In the genomic region with DNA sequence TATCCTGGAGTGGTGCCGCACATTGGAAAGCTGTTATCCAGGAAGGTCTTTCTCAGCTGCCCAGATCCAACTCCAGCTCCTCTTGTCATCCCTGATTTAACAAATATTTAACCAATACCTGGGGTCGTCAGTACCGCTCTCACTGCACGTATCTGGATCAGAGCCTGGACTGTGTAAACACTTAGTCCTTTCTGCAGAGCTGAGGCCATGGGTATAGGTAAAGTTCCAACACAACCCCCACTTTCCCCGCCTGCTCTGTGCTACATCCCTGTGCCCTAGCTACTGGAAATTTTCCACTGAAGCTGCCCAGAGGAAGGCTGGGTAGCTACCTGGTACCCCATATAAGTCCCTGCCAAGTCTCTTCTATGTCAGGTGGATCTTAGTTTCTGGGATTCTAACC, we compare ENCODE assay signal across 21 mouse cellular contexts. TPM values are rescaled to one million over a fixed set of nuclear protein-coding genes. Genes with fewer than 3 reads are reported as not detected.
"Had no signal": no experiment of that assay in that cellular context is flagged by ENCODE, and none has a peak within 500 bp of the region (broad histone marks: within the 10 kb centered on the region; RNA-seq: fewer than 3 reads in every experiment).

No protein-coding gene starts in this region.

- H3K4me3 ChIP-seq: kidney, embryonic 15.5 days; left cerebral cortex, adult 2 months; megakaryocyte, embryonic 14.5 days; midbrain, embryonic 10.5 days; midbrain, embryonic 13.5 days; myocyte had no signal

- H3K9me3 ChIP-seq: kidney, embryonic 15.5 days; megakaryocyte, embryonic 14.5 days; midbrain, embryonic 10.5 days; midbrain, embryonic 13.5 days had no signal

- H3K27ac ChIP-seq: hindbrain, postnatal 0 days; kidney, embryonic 15.5 days; left cerebral cortex, adult 2 months; liver, embryonic 14.5 days; midbrain, embryonic 10.5 days; midbrain, embryonic 13.5 days had no signal

- H3K27me3 ChIP-seq: midbrain, embryonic 13.5 days had no signal

- H3K36me3 ChIP-seq: kidney, embryonic 15.5 days; midbrain, embryonic 10.5 days; midbrain, embryonic 13.5 days had no signal

- H3K9ac ChIP-seq: kidney, embryonic 15.5 days; liver, embryonic 14.5 days; lung, embryonic 14.5 days; midbrain, embryonic 13.5 days had no signal

- H3K4me2 ChIP-seq: kidney, embryonic 15.5 days; lung, embryonic 14.5 days; midbrain, embryonic 13.5 days had no signal

- ATAC-seq: hindbrain, postnatal 0 days; inflammation-experienced regulatory T-cells, adult 6 months; midbrain, embryonic 13.5 days; midbrain, embryonic 16.5 days had no signal

- DNase-seq: kidney, adult 11 months; kidney, adult 8-10 months; kidney, postnatal 10 days; kidney, postnatal 36 days; layer of hippocampus, postnatal 36 days; lung, embryonic 14.5 days; right cerebral cortex, adult 18-20 months; right cerebral cortex, postnatal 14 days; right cerebral cortex, postnatal 4 days; thymus, adult 18-20 months; thymus, postnatal 36 days had no signal

RNA-seq across cellular contexts. Expression of a gene that starts 3.0 kb away (rescaled TPM):
- polyA plus RNA-seq: myocyte had no signal
